Mouse (Mus musculus) heart, embryonic 11.5 days (tissue): ENCODE data around the gene Lpxn. TPM values are rescaled to one million over a fixed set of nuclear protein-coding genes. Genes with fewer than 3 reads are reported as not detected.

Experiments used
- ATAC-seq: fragments of 200-750 bp; cut with Nextera tagmentation; replicated peaks from 2 replicates; pipeline ENCODE4 v1.8.0; 2017; ENCODE audit warnings: moderate library complexity; ENCODE audit not compliant: insufficient number of reproducible peaks, low FRiP score, low TSS enrichment
- H3K27ac ChIP-seq: fragments of 300-500 bp; sonication (generic); 2 replicates; pipeline ENCODE4 v1.5.1; 2014; ENCODE audit warnings: mild to moderate bottlenecking, low read depth, low read length
- H3K27me3 ChIP-seq: fragments of 300-500 bp; sonication (generic); 2 replicates; pipeline ENCODE4 v1.6.1; 2014; ENCODE audit warnings: mild to moderate bottlenecking, low read length, mixed read lengths; ENCODE audit not compliant: control insufficient read depth, insufficient read depth
- H3K36me3 ChIP-seq: fragments of 300-500 bp; sonication (generic); 2 replicates; pipeline ENCODE4 v1.6.1; 2014; ENCODE audit warnings: mild to moderate bottlenecking, low read length, moderate library complexity, mixed read lengths; ENCODE audit not compliant: control insufficient read depth, insufficient read depth
- H3K4me1 ChIP-seq: fragments of 300-500 bp; sonication (generic); 2 replicates; pipeline ENCODE4 v1.6.1; 2014; ENCODE audit warnings: low read length; ENCODE audit not compliant: control insufficient read depth, insufficient read depth
- H3K4me2 ChIP-seq: fragments of 300-500 bp; sonication (generic); 2 replicates; pipeline ENCODE4 v1.6.1; 2014; ENCODE audit warnings: mild to moderate bottlenecking, moderate library complexity
- H3K4me3 ChIP-seq: fragments of 300-500 bp; sonication (generic); 2 replicates; pipeline ENCODE4 v1.5.1; 2014; ENCODE audit warnings: low read depth, low read length
- H3K9ac ChIP-seq: fragments of 300-500 bp; sonication (generic); 2 replicates; pipeline ENCODE4 v1.6.1; 2014; ENCODE audit warnings: mild to moderate bottlenecking, low read depth, low read length, moderate library complexity
- H3K9me3 ChIP-seq: fragments of 300-500 bp; sonication (generic); replicated peaks from 2 replicates; pipeline ENCODE4 v1.6.1; 2016; ENCODE audit warnings: low read length; ENCODE audit not compliant: control insufficient read depth
- WGBS: fragments of 180-500 bp; shearing (Covaris S2); extraction: QIAGEN DNeasy Blood & Tissue Kit; methylation state at CpG from one replicate; pipeline ENCODE4 v1.1.7; 2014; ENCODE audit not compliant: insufficient replicate concordance; 5-methylcytosine and 5-hydroxymethylcytosine counted together
- polyA plus RNA-seq: library from polyadenylated mRNA; unstranded; fragments of >200 nt; fragmentation: Nextera tagmentation; extraction: Ambion mirVana; gene quantifications from 2 replicates; pipeline ENCODE4 v1.2.1, GENCODE M21; 2014

Gene Lpxn
- polyA plus RNA-seq, 1 experiment from 2014 or later = 0.56 TPM

GRCm38 (mm10) chr19:12799081-12799480, 3.1 kb downstream of the Lpxn start:
- WGBS = 78% methylated on average over 3 of the region's 3 CpGs
- Histone ChIP-seq H3K27ac (no peak overlapping the region), H3K4me2 (no peak overlapping the region), H3K4me3 (no peak overlapping the region), H3K27me3 (no peaks in the 10 kb centered on the region), H3K36me3 (no peaks in the 10 kb centered on the region), H3K9ac (no peak overlapping the region), H3K9me3 (no peaks in the 10 kb centered on the region), H3K4me1 (no peaks in the 10 kb centered on the region)
- no peak for ATAC-seq

DNA sequence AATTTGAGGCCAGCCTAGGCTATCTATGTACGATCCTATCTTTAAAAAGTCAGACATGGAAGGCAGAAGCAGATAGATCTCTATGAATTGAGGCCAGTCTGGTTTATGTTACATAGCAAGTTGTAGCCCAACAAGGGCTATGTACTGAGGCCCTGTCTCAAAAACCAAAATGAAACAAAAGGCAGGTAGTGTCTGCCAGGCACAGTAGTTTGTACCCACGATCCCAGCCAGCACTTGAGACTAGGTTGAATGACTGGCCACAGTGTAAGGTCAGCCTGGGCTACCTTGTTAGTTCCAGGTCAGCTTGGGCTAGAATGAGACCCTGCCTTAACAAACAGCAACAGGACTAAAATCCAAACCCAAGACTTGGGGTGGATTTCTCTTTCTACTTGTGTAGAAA, 4.6 kb downstream of the Lpxn start:
- no peak overlapping the region for H3K4me2 ChIP-seq
- no peak overlapping the region for H3K4me3 ChIP-seq
- no peak overlapping the region for H3K9ac ChIP-seq
- no peaks in the 10 kb centered on the region for H3K4me1 ChIP-seq
- no peaks in the 10 kb centered on the region for H3K27me3 ChIP-seq
- ATAC-seq = no peak
- no peak overlapping the region for H3K27ac ChIP-seq
- no peaks in the 10 kb centered on the region for H3K9me3 ChIP-seq
- WGBS = 70% methylated on average over 2 of the region's 2 CpGs
- H3K36me3 ChIP-seq = no peaks in the 10 kb centered on the region

- H3K27ac ChIP-seq = no peak overlapping the region
- no peak overlapping the region for H3K4me2 ChIP-seq
- no peaks in the 10 kb centered on the region for H3K36me3 ChIP-seq
- no peak for ATAC-seq
- H3K4me1 ChIP-seq = no peaks in the 10 kb centered on the region
- H3K9ac ChIP-seq = no peak overlapping the region
- 65% methylated on average over 3 of the region's 3 CpGs for WGBS
- H3K4me3 ChIP-seq = no peak overlapping the region
- H3K9me3 ChIP-seq = no peaks in the 10 kb centered on the region
- H3K27me3 ChIP-seq = no peaks in the 10 kb centered on the region
Observed at GRCm38 (mm10) chr19:12801046-12801445, 5.1 kb downstream of the Lpxn start.

GRCm38 (mm10) chr19:12802830-12803229, 6.8 kb downstream of the Lpxn start:
- no peak overlapping the region for H3K9ac ChIP-seq
- H3K4me1 ChIP-seq = no peaks in the 10 kb centered on the region
- no peaks in the 10 kb centered on the region for H3K27me3 ChIP-seq
- H3K9me3 ChIP-seq = no peaks in the 10 kb centered on the region
- 64% methylated on average over 3 of the region's 3 CpGs for WGBS
- no peak overlapping the region for H3K4me3 ChIP-seq
- no peak overlapping the region for H3K4me2 ChIP-seq
- no peak for ATAC-seq
- no peak overlapping the region for H3K27ac ChIP-seq
- no peaks in the 10 kb centered on the region for H3K36me3 ChIP-seq

DNA sequence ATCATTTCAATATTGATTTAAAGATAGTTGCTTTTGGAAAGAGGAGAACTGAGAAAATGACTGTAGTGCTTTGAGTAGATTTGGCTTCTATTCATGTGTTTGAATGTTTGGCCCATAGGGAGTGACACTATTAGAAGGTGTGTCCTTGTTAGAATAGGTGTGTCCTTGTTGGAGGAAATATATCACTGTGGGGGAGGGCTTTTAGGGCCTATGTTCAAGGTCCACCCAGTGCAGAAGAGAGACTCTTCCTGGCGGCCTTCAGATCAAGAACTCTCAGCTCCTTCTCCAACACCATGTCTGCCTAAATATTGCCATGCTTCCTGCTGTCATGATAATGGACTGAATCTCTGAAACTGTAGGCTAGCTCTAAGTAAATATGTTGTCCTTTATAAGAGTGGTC, 8.2 kb downstream of the Lpxn start:
- no peak overlapping the region for H3K4me2 ChIP-seq
- H3K27me3 ChIP-seq = no peaks in the 10 kb centered on the region
- H3K4me1 ChIP-seq = no peaks in the 10 kb centered on the region
- WGBS = 81% methylated on average over 1 of the region's 1 CpGs
- H3K27ac ChIP-seq = no peak overlapping the region
- H3K9me3 ChIP-seq = no peaks in the 10 kb centered on the region
- H3K36me3 ChIP-seq = no peaks in the 10 kb centered on the region
- H3K4me3 ChIP-seq = no peak overlapping the region
- no peak overlapping the region for H3K9ac ChIP-seq
- no peak for ATAC-seq

DNA sequence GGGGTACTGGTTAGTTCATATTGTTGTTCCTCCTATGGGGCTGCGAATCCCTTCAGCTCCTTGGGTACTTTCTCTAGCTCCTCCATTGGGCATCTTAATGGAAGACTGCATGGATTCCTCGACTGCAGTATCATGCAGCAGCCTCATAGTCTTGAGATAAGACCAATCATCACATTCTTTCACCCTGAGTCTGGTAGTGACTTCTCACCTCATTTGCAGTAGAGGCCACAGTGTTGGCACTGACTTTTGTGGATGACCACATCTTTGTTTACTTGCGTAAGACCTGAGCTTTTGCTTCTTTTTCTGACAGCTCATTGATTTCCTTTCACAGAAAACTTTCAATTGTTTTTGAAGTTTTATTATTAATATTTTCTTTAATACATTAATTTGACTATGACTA, 9.7 kb downstream of the Lpxn start:
- Histone ChIP-seq H3K4me3 (no peak overlapping the region), H3K27me3 (no peaks in the 10 kb centered on the region), H3K4me2 (no peak overlapping the region), H3K27ac (no peak overlapping the region), H3K9ac (no peak overlapping the region), H3K9me3 (no peaks in the 10 kb centered on the region), H3K36me3 (no peaks in the 10 kb centered on the region), H3K4me1 (no peaks in the 10 kb centered on the region)
- ATAC-seq = no peak
- 54% methylated on average over 3 of the region's 3 CpGs for WGBS

- no peaks in the 10 kb centered on the region for H3K4me1 ChIP-seq
- no peak overlapping the region for H3K27ac ChIP-seq
- no peak for ATAC-seq
- no peaks in the 10 kb centered on the region for H3K9me3 ChIP-seq
- H3K4me3 ChIP-seq = no peak overlapping the region
- H3K9ac ChIP-seq = no peak overlapping the region
- no peaks in the 10 kb centered on the region for H3K27me3 ChIP-seq
- WGBS = 64% methylated on average over 2 of the region's 2 CpGs
- H3K36me3 ChIP-seq = no peaks in the 10 kb centered on the region
- no peak overlapping the region for H3K4me2 ChIP-seq
Observed at GRCm38 (mm10) chr19:12806214-12806613, 10.2 kb downstream of the Lpxn start.

DNA sequence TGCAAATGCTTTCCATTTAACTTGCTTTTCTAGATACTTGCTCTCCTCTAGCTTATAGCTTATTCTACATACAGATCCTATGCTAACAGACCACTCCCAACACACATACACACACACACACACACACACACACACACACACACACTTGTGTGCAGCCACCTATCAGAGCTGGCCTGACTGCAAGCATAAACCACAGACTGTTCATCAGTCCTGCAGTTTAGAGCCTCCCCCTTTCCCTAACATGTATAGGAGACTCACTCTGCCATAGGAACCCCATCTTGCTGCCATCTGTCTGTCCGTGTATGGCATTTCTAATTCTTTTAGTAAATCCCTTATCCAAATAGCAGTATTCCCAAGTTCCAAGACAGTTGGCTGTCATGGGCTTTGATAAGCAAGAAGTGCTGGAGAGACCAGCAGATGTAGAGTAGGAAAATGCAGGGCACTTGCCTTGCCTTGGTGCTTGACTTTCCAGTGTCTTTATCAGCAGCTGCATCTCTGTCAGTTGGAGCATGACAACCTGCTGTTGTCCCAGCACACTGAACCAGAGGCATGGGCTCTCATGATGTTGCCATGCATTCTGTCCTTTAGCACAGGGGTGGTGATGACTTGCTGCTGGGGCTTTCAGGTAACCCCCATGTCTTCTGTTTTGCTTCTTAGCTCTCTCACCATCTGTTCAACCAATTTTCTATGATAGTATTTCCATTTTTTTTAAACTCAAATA, 16.8 kb downstream of the Lpxn start:
- H3K9me3 ChIP-seq = no peaks in the 10 kb centered on the region
- no peak overlapping the region for H3K4me3 ChIP-seq
- H3K27me3 ChIP-seq = no peaks in the 10 kb centered on the region
- H3K4me2 ChIP-seq = no peak overlapping the region
- H3K27ac ChIP-seq = no peak overlapping the region
- no peak for ATAC-seq
- H3K9ac ChIP-seq = no peak overlapping the region
- WGBS = 63% methylated on average over 1 of the region's 1 CpGs
- no peaks in the 10 kb centered on the region for H3K4me1 ChIP-seq
- no peaks in the 10 kb centered on the region for H3K36me3 ChIP-seq

- Histone ChIP-seq H3K9me3 (no peaks in the 10 kb centered on the region), H3K4me1 (no peaks in the 10 kb centered on the region), H3K27ac (no peak overlapping the region)
Observed at GRCm38 (mm10) chr19:12813883-12814282, 17.9 kb downstream of the Lpxn start.

More at GRCm38 (mm10) chr19:12813883-12814282, 17.9 kb downstream of the Lpxn start:
- no peak overlapping the region for H3K9ac ChIP-seq
- 70% methylated on average over 1 of the region's 1 CpGs for WGBS
- ATAC-seq = no peak
- H3K36me3 ChIP-seq = no peaks in the 10 kb centered on the region
- no peak overlapping the region for H3K4me2 ChIP-seq
- H3K27me3 ChIP-seq = no peaks in the 10 kb centered on the region
- H3K4me3 ChIP-seq = no peak overlapping the region
